Mouse (Mus musculus) heart, adult 8-10 months (tissue): ENCODE results near the gene Dnajc12. TPM values are rescaled to one million over a fixed set of nuclear protein-coding genes. Genes with fewer than 3 reads are reported as not detected.
"Not testable (repeated sequence)": the region's sequence is repeated elsewhere in the genome, so short reads cannot be mapped to it uniquely, and the experiment has no call there.

ENCODE experiments used
- DNase-seq: peaks from one replicate; pipeline ENCODE4 v3.0.0; 2022; ENCODE audit warnings: low spot score
- total RNA-seq, 4 experiments: library from RNA; stranded (reverse); gene quantifications; 2 replicates each; pipeline ENCODE4 v1.2.4; 2022

Gene Dnajc12
- 10 to 100 TPM; 14.6 to 19.2 (median 19.0) TPM for total RNA-seq

DNA sequence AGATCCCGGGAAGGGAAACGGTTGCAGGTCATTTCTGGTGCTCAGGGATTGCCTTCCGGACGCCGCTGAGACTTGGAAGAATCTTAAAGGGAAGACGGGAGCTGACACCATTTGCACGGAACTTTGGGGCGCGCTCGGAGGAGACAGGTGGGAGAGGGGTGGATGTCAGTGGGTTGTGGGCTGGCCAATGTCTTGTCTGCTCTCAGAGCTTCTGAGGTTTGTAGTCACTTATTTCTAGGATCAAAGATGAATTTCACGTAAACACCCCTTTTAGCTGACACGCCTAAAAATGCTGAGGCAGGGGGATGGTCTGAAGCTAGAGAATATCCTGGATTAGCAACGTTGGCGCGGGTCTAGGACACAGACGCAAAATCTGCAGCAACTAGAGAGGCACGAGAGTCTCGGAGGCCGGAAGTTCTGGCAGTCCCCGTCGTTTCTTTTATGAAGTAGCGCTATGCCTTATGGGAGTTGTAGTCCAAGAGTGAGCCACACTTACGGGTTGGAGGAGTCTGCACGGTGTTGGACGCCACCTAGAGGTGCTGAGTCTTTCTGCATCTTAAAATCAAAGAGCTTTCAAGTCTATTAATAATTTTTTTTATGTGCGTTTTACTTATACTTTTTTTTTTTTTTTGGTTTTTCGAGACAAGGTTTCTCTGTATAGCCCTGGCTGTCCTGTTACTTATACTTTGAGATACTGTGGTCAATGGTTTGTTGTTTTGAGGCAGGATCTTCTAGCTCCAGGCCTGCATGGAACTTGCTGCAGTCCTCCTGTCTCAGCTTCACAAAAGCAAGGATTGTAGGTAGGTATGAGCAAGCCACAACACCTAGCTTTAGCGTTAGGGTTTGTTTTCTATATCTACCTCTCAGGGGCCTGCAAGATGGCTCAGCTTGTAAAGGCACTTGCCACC is at the start of gene Dnajc12:
Gene Dnajc12, plus strand, starts transcription at position 72 of the 908 bp plus-strand sequence.
- DNase-seq, result peak; percentile 90

DNA sequence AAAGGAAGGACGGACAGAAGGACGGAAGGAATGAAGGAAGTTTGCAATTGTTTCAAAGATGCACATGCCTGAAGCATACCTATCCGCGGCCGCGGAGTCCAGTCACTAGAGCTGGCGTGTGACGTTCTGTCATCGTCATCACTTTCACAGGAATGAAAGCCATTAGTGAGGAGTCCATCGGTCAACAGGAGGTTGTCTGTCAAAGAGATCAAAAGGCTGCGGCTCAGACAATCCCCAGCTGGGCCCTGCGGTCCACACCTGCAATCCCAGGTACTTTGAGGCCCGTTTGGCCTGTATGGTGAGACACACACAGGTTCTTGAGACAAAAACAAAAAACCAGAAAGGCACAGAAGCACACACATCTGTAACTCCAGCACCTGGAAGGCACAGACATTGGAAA is 45.3 kb upstream of the Dnajc12 start:
- no peak for DNase-seq

DNA sequence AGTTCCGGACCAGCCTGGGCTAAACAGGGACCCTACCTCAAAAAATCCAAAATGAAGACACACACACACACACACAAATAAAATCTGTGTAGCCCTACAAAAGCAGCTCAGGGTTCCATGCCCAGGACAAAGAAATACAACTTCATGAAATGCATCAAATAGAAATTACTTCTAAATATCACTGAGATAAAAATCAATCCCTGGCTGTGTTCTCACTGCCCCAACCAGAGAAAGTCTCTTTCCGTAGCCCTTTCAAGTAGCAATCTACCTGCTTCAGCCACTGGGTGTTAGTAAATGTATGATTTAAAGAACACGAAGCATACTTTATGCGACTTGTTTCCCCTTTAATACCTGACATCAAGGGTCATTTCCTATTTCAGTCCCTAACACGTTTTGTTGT is 44.9 kb upstream of the Dnajc12 start:
- no peak for DNase-seq

DNA sequence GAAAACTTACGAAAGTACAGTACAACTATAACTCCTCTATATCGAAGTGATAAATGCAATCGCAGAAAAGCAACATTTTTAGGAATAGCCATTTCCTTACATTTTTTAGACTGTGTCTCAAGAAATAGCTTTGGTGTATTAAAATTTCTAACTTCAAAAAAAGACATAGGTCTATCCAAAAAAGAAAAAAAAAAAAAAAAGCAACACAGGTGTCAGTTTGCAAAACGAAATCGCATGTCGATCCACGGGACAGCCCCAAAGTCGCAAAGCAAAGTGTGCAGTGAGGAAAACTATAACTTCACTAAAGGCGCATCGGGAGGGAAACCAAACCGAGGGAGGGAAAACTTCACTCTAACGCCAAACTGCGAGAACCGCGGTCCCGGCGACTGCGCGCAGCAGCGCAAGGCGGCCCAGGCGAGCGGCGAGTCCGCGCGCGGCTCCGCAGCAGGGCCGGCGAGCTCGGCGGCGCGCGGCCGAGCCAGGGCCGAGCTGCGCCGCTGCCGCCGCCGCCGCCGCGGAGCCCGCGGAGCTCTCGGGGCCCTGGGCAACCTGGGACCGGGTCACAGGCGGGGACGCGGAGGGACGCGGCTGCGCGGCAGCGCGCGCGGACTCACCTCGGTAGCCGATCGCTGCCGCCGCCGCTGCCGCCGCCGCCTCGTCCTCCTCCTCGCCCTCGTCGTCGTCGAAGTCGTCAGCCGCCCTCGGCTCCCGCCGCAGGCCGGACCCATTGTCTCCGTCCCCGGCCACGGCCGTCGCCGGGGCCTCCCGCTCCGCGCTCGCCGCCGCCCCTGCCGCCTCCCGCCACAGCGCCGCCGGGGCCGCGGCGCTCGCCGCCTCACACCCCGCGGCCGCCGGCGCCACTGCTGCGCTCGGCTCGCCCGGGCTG is 44.0 kb upstream of the Dnajc12 start:
- DNase-seq, result peak; percentile 13

DNA sequence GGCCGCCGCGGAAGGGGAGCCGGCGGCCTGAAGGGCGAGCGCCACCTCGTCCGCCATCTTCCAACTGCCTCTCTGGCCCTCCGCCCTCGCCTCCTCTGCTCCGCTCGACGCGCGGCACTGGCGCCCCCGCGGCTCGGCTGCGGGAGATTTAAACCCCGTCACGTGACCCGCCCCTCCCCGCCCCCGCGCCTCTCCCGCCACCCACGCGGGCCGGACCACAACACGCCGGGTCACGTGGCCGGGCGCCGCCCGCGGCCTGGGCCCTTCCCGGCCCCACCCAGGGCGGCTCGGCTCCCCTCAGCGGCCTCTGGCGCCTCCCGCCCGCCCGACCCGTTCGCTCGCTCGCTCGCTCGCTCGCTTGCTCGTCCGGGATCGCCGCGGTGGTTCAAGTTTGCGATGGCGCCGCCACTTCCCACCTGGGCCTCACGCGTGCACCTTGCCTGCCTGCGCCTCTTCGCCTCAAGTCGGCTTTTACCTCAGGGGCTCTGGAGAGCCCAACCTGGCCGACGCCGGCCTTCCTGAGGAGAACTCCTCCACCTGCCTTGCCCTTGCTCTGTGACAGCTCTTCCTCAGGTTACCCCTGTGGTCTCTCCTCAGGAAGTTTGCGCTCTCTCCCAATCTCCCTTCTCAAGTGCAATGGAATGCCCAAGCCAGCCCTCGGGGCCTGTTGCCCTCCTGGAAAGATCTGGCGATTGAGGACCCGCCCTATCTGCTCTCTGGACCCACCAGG is 43.2 kb upstream of the Dnajc12 start:
- peak; percentile 83 for DNase-seq

DNA sequence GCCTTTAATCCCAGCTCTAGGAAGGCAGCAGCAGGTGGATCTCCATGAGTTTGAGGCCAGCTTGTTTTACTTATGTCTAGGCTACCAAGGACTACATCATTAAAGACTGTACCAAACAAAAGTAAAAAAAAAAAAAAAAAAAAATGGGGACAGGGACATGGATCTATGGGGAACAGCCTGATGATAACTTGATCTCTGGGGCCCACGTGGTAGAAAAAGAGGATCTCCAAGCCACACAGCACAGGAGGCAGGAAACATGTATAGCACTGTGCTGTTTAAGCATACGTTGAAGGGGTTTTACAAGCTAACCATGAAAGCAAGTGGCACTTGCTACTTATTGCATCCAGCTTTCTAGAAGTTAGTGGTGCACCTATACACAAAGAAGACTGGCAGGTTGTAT is 40.9 kb upstream of the Dnajc12 start:
- DNase-seq, result no peak

DNA sequence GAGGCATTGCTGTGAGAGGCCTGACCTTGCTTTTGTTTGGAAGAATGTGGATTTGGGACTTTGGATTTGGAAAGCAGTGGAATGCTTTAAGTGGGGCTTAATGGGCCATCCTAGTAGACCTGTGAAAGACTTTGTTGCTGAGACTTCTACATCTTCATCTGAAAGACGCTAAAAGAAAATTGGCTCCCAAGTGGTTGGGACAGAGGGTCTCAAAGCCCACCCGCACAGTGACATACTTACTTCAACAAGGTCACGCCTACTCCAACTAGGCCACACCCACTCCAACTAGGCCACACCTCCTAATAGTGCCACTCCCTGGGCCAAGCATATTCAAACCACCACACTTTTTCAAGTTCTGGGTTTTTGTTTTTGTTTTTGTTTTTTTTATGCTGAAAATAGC is 37.5 kb upstream of the Dnajc12 start:
- no peak for DNase-seq

DNA sequence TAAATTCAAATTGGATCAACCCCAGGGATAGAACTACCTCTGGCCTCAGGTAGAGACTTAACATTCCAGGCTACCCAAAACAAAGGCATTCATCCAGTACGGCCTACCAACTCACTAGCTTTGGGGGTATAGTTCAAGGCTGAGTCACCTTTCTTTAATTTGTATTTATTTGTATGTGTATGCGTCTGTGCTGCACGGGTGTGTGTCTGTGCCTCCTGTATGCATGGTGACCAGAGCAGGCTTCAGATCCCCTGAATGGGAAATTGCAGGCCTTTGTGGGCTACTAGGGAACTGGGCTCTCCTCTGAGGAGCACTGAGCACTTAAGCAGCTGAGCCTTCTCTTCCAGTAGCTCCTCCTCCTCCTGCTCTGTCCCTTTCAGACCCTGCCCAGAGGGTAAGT is 34.0 kb upstream of the Dnajc12 start:
- no peak for DNase-seq

DNA sequence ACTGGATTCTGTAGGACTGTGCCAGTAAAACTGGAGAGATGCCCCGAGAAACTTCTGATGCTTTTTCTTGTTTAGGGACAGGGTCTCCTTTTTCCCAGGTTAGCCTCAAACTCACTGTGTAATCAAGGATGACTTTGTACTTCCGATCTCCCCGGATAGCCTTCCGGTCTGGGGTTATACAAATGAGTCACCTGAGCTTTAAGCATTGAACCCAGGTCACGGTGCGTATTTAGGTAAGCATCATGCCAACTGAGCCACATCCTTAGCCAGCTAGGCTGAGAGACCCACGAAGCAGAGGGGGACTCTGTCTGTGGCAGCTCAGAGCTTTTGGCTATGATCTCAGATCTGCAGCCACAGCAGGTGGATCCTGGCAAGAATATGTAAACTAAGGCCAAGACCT is 31.6 kb upstream of the Dnajc12 start:
- no peak for DNase-seq

DNA sequence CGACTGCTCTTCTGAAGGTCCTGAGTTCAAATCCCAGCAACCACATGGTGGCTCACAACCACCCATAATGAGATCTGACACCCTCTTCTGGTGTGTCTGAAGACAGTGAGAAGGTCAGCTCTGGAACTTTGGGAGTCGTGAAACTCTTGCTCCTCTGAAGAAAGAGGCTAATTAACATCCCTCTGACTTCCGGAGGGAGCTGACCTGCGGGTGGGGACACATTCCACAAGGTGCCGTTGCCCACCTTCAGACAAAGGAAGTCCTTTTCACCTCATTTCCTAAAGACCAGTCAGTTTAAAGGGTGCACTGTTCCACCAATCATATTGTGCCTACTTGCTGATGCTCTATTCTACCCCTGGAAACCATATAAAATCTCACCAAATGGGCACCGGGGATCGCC is 31.1 kb upstream of the Dnajc12 start:
- not testable (repeated sequence) for DNase-seq

DNA sequence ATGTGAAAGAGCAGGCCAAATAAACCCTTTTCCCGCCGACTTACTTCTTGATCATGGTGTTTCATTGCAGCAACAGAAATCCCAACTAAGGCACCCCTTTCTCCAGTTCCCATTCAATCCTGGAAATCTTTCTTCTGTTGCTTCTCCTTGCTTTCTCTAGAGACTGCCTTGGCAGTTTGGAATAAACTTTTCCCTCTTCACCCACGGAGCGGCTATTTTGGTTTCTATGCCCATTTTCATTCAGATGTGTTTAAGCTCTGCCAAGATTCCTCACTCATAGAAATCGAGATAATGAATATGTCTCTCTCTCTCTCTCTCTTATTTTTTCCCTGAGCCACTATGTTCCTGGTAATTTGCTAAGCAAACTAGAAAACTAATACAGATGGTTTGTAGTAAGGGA is 30.1 kb upstream of the Dnajc12 start:
- no peak for DNase-seq

DNA sequence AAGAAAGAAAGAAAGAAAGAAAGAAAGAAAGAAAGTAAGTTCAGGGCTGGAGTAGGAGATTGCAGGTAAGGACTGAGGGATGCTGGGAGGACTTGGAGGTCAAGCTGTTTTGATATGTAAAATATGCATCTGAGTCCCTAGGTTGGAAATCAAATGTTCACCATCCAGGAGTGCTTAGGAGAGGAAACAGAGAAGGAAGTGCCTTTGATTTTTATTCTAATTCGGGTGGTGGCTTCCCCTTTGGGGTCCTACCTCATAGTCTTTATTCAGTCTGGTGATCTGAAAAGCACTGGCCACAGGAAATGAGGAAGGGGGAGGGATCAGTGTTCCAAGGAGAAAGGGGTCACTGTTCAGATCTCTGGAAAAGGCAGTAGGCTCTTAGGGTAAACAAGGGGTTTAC is 21.7 kb upstream of the Dnajc12 start:
- no peak for DNase-seq

DNA sequence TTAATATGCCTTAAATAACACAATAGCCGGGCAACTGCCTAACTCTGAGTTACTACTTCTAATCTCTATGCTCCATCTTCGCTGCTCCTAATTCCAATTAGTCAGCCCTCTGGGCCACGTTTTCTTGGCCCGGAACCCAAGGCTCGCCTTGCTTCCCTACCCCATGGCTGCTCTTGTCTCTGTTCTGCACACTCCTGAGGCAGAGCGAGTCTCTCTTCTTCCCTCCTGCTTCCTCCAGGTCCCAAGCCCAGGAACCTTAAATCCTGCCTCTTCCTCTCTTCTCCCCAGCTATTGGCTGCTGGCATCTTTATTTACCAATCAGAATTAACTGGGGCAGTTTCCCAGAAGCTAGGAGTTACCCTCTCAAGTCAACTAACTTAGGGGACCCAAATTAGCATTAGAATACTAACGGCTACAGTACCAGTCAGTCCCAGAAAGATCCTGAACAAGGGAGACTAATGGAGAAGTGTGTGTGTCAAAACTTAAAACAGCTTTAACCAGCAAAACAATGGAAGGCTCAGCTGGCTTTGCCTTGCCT is 16.3 kb upstream of the Dnajc12 start:
- no peak for DNase-seq

DNA sequence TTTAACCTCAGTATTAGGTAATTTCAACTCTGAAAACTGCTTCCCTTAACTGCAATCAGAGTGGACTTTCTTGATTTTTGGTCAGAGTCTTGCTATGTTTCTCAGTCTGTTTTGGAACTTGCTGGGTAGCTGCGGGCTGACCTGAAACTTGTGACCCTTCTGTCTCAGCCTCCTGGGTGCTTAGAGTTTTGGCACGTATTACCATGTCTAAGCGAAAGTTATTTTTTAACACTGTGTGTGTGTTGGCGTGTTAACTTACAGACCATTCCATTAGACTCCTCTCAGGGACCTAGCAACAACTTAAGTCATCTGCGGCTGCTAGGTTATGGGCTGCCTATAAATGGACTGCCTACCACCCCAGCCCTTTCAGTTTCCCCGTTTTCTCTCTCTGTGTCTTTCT is 14.9 kb upstream of the Dnajc12 start:
- DNase-seq, result no peak

DNA sequence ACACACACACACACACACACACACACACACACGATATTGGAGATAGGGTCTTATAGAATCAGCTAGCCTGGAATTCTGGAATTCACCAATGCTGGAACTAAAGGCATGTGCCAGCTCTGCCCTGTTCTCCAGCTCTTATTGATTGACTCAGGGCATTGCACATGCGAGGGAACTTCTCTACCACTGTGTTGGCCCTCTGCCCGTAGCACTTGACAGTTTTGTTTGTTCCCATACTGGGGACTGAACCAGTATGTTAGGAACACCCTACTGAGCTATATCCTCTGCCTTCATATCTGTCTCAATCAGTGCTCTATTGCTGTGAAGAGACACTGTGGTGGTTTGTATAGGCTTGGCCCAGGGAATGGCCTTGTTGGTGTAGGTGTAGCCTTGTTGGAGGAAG is 14.2 kb upstream of the Dnajc12 start:
- DNase-seq, result no peak

DNA sequence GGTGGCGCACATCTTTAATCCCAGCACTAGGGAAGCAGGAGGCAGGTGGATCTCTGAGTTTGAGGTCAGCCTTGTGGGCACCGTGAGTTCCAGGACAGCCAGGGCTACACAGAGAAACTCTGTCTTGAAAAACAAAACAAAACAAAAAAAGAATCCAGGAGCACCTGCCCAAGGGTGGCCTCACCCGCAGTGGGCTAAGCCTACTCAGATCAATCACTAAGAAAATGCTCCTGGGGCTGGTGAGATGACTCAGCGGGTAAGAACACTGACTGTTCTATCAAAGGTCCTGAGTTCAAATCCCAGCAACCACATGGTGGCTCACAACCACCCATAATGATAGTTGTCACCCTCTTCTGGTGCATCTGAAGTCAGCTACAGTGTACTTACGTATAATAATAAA is 5.9 kb upstream of the Dnajc12 start:
- no peak for DNase-seq

DNA sequence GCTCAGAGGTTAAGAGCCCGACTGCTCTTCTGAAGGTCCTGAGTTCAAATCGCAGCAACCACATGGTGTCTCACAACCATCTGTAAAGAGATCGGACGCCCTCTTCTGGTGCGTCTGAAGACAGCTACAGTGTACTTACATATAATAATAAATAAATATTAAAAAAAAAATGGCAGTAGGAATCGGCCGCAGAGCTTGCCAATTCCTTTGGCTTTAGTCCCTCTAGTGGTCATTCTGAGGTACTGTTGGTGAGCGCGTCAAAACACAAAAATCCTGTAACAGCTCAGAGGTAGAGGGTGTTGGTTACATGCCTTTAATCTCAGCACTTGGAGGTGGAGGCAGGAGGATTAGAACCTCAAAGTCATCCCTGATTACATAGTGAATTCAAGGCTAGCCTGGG is 4.8 kb upstream of the Dnajc12 start:
- DNase-seq, result peak; percentile 51

DNA sequence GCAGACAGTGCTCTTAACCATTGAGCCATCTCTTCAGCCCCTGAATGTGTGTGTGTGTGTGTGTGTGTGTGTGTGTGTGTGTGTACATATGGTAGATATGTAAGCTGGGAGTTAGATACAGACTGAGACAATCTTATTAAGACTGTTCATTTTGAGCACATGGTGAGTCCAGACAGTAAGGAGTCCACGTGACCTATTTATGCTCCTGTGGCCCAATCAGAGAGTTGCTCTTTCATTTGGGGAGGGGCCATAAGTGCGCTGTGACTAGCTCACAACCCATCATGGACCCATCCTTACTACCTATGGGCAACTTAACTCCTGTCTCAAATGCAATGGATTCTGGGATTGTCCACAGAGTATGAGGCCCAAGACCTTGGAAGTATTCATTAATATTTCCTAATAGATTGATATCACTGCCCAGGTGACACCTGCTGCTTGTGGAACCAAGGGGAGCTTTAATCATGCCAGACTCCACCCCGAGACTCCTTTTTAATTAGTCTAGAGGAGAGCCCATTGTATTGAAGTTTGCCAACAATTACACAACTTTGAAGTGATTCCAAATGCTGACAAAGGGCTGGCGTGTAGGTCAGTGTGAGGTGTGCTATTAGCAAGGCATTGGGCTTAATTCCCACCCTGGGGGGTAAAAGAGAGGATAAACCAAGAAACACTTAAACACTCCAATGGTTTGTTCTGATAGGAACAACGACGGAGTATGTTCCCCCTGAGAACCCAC is 3.1 kb upstream of the Dnajc12 start:
- DNase-seq, result no peak

DNA sequence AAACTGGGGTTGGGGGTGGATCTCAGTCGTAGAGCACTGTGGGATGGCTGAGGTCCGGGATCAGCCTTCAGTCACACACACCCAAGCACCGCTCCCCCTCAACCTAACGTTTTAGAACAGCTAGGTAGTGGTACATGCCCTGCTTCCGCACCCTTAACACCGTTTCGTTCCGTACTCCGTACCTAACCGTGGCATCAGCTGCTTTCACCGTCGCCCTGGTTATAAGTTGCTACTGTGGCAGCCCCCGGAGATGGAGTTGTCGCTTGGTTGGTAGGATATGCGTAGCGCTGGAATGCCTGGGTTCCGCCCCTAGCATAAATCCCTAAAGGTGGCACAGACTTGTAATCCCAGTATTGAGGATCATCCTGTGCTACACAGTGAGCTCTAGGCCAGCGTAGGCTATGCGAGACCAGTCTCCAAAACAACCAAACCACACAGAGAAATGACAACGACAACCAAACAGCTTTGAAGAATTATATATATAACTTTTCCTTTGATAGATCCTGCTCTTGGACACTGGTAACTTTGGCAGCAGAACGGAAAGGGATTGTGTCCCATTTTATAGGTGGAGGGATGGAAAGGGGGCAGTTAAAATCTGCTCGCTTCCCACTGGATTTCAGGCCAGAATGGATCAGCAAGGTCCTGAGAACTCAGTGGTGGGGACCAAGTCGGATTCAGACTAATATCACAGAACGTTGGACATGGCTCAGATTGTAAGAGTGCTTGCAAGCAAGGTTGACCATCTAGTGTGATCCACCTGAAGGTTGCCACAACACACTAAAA is 554 bp upstream of the Dnajc12 start, which contains the start of gene Sirt1:
Gene Sirt1, minus strand, starts transcription at position 207 of the 783 bp plus-strand sequence.
- no peak for DNase-seq

DNA sequence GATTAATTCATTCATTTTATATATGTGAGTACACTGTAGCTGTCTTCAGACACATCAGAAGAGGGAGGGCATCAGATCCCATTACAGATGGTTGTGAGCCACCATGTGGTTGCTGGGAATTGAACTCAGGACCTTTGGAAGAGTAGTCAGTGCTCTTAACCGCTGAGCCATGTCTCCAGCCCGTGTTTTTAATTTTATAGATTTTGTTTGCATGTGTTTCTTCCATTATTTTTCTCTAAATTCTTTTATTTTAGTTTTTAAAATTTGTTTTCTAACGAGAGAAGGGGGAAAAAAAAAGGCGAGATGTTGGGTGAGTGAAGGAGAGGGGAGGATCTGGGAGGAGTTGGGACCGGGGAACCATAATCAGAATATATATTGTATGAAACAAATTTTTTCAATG is 3.7 kb downstream of the Dnajc12 start:
- DNase-seq, result not testable (repeated sequence)
